Mouse (Mus musculus): ENCODE measurements around the gene Chd1. TPM values are rescaled to one million over a fixed set of nuclear protein-coding genes. Genes with fewer than 3 reads are reported as not detected.
A peak's percentile ranks its signal among the peaks of the same experiment; 100 is the strongest.

The Chd1 gene
- polyA plus RNA-seq, 1 experiment from 2014 or later: 27.7 TPM

DNA sequence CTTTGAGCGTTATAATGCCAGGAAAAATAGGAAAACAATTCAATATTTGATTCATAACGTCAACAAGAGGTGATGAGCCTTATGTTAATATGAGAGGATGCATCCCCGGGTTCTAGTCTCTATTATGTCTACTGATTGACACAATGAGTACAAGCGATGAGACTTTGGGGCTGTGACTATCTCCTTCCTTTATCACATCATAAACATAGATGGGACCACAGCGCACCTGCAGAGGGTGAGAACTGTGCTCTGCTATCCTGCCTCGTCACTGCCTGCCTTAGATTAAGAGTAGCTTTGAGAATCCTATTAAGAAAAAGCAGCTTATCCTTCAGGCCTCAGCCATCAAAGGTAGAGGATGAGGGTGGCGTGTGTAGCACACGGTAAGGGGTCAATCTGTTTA is 85.9 kb downstream of the Chd1 start:
- Histone ChIP-seq H3K36me3 (ENCODE audit: control insufficient read depth, insufficient read depth, low read length) (no peaks in the 10 kb centered on the region), H3K9me3 (ENCODE audit: control insufficient read depth, low read length) (no peaks in the 10 kb centered on the region), H3K27me3 (replicated peaks; ENCODE audit: control insufficient read depth, insufficient read depth, low read length) (no peaks in the 10 kb centered on the region), H3K9ac (ENCODE audit: low read depth, low read length) (no peak overlapping the region), H3K4me1 (ENCODE audit: control insufficient read depth, insufficient read depth, low read length) (no peaks in the 10 kb centered on the region), H3K4me2 (ENCODE audit: low read depth, low read length) (no peak overlapping the region), H3K4me3 (ENCODE audit: low read depth, low read length) (no peak overlapping the region), H3K27ac (replicated peaks; ENCODE audit: low read depth, low read length) (no peak overlapping the region)
- ATAC-seq (ENCODE audit: low read depth) (no peak), DNase-seq (ENCODE audit: low spot score) (no peak)
- 88% methylated on average over 8 of the region's 8 CpGs for WGBS

DNA sequence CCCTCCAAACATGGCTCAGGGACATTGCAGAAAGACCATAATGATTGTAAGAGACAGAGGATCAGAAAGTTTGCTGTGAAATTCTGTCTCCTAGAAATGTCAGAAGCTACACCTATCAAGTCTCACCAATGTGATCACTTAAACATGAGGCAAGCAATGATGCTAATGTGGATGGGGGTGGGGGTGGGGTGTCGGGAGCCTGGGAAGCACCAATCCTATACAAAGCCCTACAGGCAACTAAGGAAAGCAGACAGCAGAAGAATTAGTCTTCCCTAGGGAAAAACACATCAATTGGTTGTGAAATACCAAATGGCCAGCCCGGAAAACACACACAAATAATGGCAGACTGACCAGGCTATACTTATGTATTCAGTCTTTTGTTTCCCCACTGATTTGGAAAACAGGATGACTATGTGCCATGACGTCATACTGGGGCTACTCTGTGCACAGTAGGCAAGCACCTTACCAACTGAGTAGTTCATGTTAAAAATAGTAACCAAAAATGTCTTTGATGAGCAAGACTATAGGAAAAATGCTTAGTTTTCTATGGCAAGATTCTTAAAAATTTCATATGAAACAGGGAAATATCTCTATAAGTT is 94.5 kb downstream of the Chd1 start:
- H3K9ac ChIP-seq (ENCODE audit: low read depth, low read length): no peak overlapping the region
- 54% methylated on average over 3 of the region's 3 CpGs for WGBS
- no peaks in the 10 kb centered on the region for H3K27me3 ChIP-seq (replicated peaks; ENCODE audit: control insufficient read depth, insufficient read depth, low read length)
- ATAC-seq (ENCODE audit: low read depth) (no peak), DNase-seq (ENCODE audit: low spot score) (no peak)
- H3K4me1 ChIP-seq (ENCODE audit: control insufficient read depth, insufficient read depth, low read length): no peaks in the 10 kb centered on the region
- no peak overlapping the region for H3K4me3 ChIP-seq (ENCODE audit: low read depth, low read length)
- no peaks in the 10 kb centered on the region for H3K9me3 ChIP-seq (ENCODE audit: control insufficient read depth, low read length)
- no peak overlapping the region for H3K27ac ChIP-seq (replicated peaks; ENCODE audit: low read depth, low read length)
- 0 out of 2 replicates have a peak, but pooled peaks cover 5% of the 10 kb centered on the region for H3K36me3 ChIP-seq (ENCODE audit: control insufficient read depth, insufficient read depth, low read length)
- no peak overlapping the region for H3K4me2 ChIP-seq (ENCODE audit: low read depth, low read length)

DNA sequence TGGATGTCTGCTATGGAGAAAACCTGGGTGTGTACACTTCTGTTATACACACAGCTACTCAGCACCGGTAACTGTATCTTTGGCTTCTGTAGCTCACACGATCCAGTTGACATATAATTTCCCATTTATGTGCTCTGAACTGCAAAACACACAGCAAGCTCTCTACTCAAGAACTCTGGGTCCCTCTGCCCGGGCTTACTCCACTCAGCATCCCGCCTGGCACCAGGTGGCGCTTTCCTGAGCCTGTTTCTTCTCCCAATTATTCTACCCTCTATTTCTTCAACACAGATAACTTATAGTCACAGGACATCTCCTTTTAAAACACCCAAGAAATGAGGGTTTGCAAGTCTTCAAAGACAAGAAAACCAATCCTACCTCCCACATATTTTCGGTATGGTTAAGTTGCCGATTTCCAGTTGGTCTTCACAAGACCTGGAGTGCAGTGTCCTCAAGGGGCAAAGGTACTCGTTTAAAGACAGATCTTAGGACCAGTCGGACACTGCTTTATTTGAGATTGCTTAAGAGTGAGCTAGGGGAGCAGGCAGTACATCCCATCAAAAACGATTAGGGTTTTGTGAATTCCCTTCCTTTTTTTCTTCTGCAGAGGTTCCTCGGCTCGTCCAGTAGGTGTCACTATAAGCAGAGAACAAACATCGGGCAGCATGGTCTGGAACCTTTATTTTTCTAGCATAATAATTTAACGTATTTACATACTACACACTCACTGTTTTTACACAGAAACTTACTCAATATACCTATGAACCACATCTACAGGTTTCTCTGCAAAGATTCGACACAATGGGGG is 99.4 kb downstream of the Chd1 start:
- no peak for ATAC-seq (ENCODE audit: low read depth)
- H3K27me3 ChIP-seq (replicated peaks; ENCODE audit: control insufficient read depth, insufficient read depth, low read length): no peaks in the 10 kb centered on the region

DNA sequence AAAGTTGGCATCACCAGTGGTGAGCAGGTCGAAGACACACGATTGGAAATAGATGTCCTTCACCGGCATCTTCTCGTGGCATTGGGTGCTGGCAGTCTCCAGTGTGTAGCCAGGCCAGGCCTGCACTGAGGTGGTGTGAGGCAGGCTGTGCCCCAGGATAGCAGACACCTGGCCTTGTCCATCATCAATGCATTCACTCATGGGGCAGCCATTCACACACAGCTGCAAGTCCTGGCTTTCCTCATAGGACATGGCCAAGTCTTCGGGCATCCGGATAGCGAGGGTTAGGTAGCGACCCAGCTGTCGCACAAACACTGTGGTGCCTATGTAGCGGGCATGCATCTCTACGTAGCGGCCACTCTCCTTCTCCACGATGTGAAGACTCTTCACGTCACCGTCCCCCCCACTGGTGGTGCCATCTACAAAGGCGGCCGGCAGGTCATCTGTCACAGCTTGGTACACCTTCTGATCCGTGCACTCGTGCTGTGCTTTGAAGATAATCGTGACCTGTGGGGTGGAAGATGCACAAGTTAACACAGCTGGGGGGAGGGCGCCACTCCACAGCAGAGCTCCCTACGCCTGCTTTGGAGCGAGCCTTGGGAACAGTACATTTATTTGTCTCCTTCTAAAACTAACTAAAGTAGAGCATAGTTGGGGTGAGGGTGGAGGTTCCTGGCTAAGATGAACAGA is 102.7 kb downstream of the Chd1 start:
- DNase-seq (ENCODE audit: low spot score) (peak; percentile 64), ATAC-seq (ENCODE audit: low read depth) (peak; percentile 53)
- Histone ChIP-seq H3K4me1 (ENCODE audit: control insufficient read depth, insufficient read depth, low read length) (peaks cover 37% of the 10 kb centered on the region), H3K9me3 (ENCODE audit: control insufficient read depth, low read length) (no peaks in the 10 kb centered on the region), H3K27ac (replicated peaks; ENCODE audit: low read depth, low read length) (no peak overlapping the region), H3K9ac (ENCODE audit: low read depth, low read length) (no peak overlapping the region), H3K4me3 (ENCODE audit: low read depth, low read length) (no peak overlapping the region), H3K27me3 (replicated peaks; ENCODE audit: control insufficient read depth, insufficient read depth, low read length) (no peaks in the 10 kb centered on the region), H3K4me2 (ENCODE audit: low read depth, low read length) (no peak overlapping the region), H3K36me3 (ENCODE audit: control insufficient read depth, insufficient read depth, low read length) (peaks cover 25% of the 10 kb centered on the region)
- WGBS: 88% methylated on average over 23 of the region's 23 CpGs

More for the DNA sequence above, 99.4 kb downstream of the Chd1 start:
- H3K27ac ChIP-seq (replicated peaks; ENCODE audit: low read depth, low read length): no peak overlapping the region
- H3K9ac ChIP-seq (ENCODE audit: low read depth, low read length): no peak overlapping the region
- peaks cover 26% of the 10 kb centered on the region for H3K36me3 ChIP-seq (ENCODE audit: control insufficient read depth, insufficient read depth, low read length)
- H3K4me2 ChIP-seq (ENCODE audit: low read depth, low read length): no peak overlapping the region
- DNase-seq (ENCODE audit: low spot score): peak; percentile 55
- 46% methylated on average over 15 of the region's 15 CpGs for WGBS
- peaks cover 12% of the 10 kb centered on the region for H3K4me1 ChIP-seq (ENCODE audit: control insufficient read depth, insufficient read depth, low read length)
- no peaks in the 10 kb centered on the region for H3K9me3 ChIP-seq (ENCODE audit: control insufficient read depth, low read length)
- H3K4me3 ChIP-seq (ENCODE audit: low read depth, low read length): no peak overlapping the region

DNA sequence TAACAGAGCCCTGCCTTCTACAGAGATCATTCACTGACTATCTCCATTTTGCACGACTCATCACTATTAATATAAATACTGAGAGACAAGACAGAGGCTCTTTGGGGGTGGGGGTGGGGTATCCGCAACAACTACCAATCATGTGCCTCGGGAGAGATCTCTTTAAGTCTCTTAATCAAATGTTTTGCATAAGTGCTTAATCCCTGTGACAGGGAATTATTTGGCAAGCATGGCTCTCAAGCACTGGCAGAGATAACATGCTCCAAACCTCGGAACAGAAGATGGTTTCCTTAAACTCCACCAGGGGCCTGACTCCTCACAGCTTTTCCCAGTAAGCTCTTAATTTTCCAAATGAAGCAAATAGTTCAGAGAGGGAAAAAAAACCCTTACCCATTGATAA is 103.2 kb downstream of the Chd1 start:
- Histone ChIP-seq H3K27ac (replicated peaks; ENCODE audit: low read depth, low read length) (peak overlapping the region; percentile 79; the same call in 1 of the 2 replicates), H3K4me2 (ENCODE audit: low read depth, low read length) (peak overlapping the region; percentile 8; the same call in 1 of the 2 replicates), H3K36me3 (ENCODE audit: control insufficient read depth, insufficient read depth, low read length) (peaks cover 24% of the 10 kb centered on the region), H3K9ac (ENCODE audit: low read depth, low read length) (no peak overlapping the region), H3K4me1 (ENCODE audit: control insufficient read depth, insufficient read depth, low read length) (peaks cover 41% of the 10 kb centered on the region), H3K4me3 (ENCODE audit: low read depth, low read length) (no peak overlapping the region), H3K9me3 (ENCODE audit: control insufficient read depth, low read length) (no peaks in the 10 kb centered on the region), H3K27me3 (replicated peaks; ENCODE audit: control insufficient read depth, insufficient read depth, low read length) (no peaks in the 10 kb centered on the region)
- no peak for ATAC-seq (ENCODE audit: low read depth)
- WGBS: 49% methylated on average over 4 of the region's 4 CpGs
- no peak for DNase-seq (ENCODE audit: low spot score)

DNA sequence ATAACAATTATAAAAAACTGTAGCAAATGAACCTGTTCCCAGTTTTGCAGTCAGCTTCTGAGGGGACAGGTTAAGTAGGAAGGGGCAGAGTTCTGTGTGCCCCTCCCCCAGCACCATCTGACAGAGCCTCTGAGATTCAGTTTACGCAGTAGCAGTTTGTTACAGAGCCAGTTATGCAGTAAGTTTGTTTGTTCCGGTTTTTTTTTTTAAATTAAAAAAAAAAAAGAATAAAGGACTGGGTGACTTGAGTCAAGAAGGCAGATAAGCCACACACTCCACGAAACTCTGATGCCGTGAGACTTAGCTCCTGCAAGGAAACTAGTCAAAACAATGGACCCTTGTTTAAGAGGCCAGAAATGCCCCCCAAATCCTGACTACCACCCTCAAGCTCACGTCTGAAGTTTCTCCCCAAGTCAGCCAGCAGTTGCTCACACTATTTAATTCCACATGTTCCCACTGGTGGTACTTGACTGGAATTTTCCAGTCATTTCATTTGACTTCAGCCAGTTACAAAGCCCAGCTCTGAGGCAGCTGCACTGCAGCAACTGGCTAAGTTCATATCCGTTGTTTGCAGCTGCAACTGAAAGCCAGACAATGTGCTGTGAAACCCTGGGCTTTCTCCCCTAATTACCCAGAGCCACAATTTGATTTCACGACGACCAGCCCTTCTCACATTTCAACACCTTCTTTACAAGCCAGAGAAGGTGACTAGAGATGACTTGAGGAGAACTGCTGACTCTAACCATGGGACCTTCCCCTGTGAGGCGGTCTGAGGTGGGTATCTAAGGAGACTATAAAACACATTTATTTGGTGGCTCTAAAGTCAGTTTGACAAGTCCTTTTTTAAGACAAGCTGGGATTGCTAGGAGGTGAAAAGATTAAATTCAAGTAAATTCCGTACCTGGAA is 104.0 kb downstream of the Chd1 start:
- Histone ChIP-seq H3K4me1 (ENCODE audit: control insufficient read depth, insufficient read depth, low read length) (peaks cover 47% of the 10 kb centered on the region), H3K36me3 (ENCODE audit: control insufficient read depth, insufficient read depth, low read length) (peaks cover 24% of the 10 kb centered on the region), H3K9ac (ENCODE audit: low read depth, low read length) (no peak overlapping the region), H3K27me3 (replicated peaks; ENCODE audit: control insufficient read depth, insufficient read depth, low read length) (no peaks in the 10 kb centered on the region), H3K27ac (replicated peaks; ENCODE audit: low read depth, low read length) (peak overlapping the region; percentile 79), H3K4me3 (ENCODE audit: low read depth, low read length) (no peak overlapping the region), H3K4me2 (ENCODE audit: low read depth, low read length) (peak overlapping the region; percentile 8), H3K9me3 (ENCODE audit: control insufficient read depth, low read length) (no peaks in the 10 kb centered on the region)
- WGBS: 15% methylated on average over 10 of the region's 10 CpGs
- peak; percentile 87 for DNase-seq (ENCODE audit: low spot score)
- peak; percentile 47 for ATAC-seq (ENCODE audit: low read depth)

DNA sequence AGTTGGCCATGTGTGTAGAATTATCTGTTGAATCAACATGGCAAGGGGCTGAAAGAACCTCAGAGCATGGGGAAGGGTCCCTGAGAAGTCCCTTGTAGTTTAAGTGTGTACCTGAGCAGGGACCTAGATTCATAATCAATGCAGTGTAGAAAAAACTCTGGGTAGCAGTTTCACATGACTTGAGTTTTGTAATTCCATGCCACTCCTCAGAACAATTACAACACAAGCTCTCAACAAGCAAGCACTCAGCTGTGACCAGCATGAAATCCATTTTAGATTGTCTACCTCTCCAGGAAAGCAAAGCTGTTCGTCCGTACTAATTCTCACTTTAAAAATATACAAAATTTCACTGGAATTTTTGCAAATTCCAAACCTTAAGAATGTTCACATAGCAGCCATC is 105.2 kb downstream of the Chd1 start:
- Histone ChIP-seq H3K27ac (replicated peaks; ENCODE audit: low read depth, low read length) (peak overlapping the region; percentile 79), H3K9ac (ENCODE audit: low read depth, low read length) (no peak overlapping the region), H3K27me3 (replicated peaks; ENCODE audit: control insufficient read depth, insufficient read depth, low read length) (no peaks in the 10 kb centered on the region), H3K36me3 (ENCODE audit: control insufficient read depth, insufficient read depth, low read length) (peaks cover 24% of the 10 kb centered on the region), H3K4me1 (ENCODE audit: control insufficient read depth, insufficient read depth, low read length) (peaks cover 59% of the 10 kb centered on the region), H3K9me3 (ENCODE audit: control insufficient read depth, low read length) (no peaks in the 10 kb centered on the region), H3K4me3 (ENCODE audit: low read depth, low read length) (no peak overlapping the region), H3K4me2 (ENCODE audit: low read depth, low read length) (no peak overlapping the region; the same call in 1 of the 2 replicates)
- 54% methylated on average over 2 of the region's 2 CpGs for WGBS
- no peak for DNase-seq (ENCODE audit: low spot score)
- ATAC-seq (ENCODE audit: low read depth): no peak
